Mouse (Mus musculus): Measurements from ENCODE around the gene Ckb.

Ckb gene

GRCm38 (mm10) chr12:111692899-111693298 lies 20.8 kb upstream of the Ckb start:
- DNase-seq (ENCODE audit: low read depth, low spot score), result no peak

- no peak for DNase-seq (ENCODE audit: low read depth, low spot score)
Observed at GRCm38 (mm10) chr12:111691346-111691872, 19.3 kb upstream of the Ckb start.

GRCm38 (mm10) chr12:111689426-111689825 lies 17.3 kb upstream of the Ckb start:
- DNase-seq (ENCODE audit: low read depth, low spot score), result no peak

- no peak for DNase-seq (ENCODE audit: low read depth, low spot score)
Observed at GRCm38 (mm10) chr12:111688069-111688428, 15.9 kb upstream of the Ckb start.

GRCm38 (mm10) chr12:111687350-111688068 lies 15.4 kb upstream of the Ckb start:
- no peak for DNase-seq (ENCODE audit: low read depth, low spot score)

GRCm38 (mm10) chr12:111686390-111686789 lies 14.3 kb upstream of the Ckb start:
- no peak for DNase-seq (ENCODE audit: low read depth, low spot score)

GRCm38 (mm10) chr12:111682806-111683205 lies 10.7 kb upstream of the Ckb start:
- DNase-seq (ENCODE audit: low read depth, low spot score), result no peak

GRCm38 (mm10) chr12:111682003-111682402 lies 9.9 kb upstream of the Ckb start:
- DNase-seq (ENCODE audit: low read depth, low spot score), result peak; percentile 79

GRCm38 (mm10) chr12:111681305-111681704 lies 9.2 kb upstream of the Ckb start:
- no peak for DNase-seq (ENCODE audit: low read depth, low spot score)

GRCm38 (mm10) chr12:111680661-111681060 lies 8.5 kb upstream of the Ckb start:
- DNase-seq (ENCODE audit: low read depth, low spot score), result no peak

- DNase-seq (ENCODE audit: low read depth, low spot score), result no peak
Observed at GRCm38 (mm10) chr12:111678997-111679396, 6.9 kb upstream of the Ckb start.

GRCm38 (mm10) chr12:111678670-111678933 lies 6.5 kb upstream of the Ckb start:
- no peak for DNase-seq (ENCODE audit: low read depth, low spot score)

GRCm38 (mm10) chr12:111677882-111678669 lies 5.9 kb upstream of the Ckb start, which contains the start of gene Trmt61a:
Trmt61a (plus strand) TSS chr12:111678105.
- peak; percentile 89 for DNase-seq (ENCODE audit: low read depth, low spot score)

- no peak for DNase-seq (ENCODE audit: low read depth, low spot score)
Observed at GRCm38 (mm10) chr12:111677421-111677820, 5.3 kb upstream of the Ckb start.

GRCm38 (mm10) chr12:111675797-111676580 lies 3.9 kb upstream of the Ckb start:
- DNase-seq (ENCODE audit: low read depth, low spot score), result no peak

GRCm38 (mm10) chr12:111674850-111675486 lies 2.8 kb upstream of the Ckb start:
- no peak for DNase-seq (ENCODE audit: low read depth, low spot score)

- no peak for DNase-seq (ENCODE audit: low read depth, low spot score)
Observed at GRCm38 (mm10) chr12:111672581-111672980, 443 bp upstream of the Ckb start.

- no peak for DNase-seq (ENCODE audit: low read depth, low spot score)
Observed at GRCm38 (mm10) chr12:111671431-111671902, 671 bp downstream of the Ckb start.

- no peak for DNase-seq (ENCODE audit: low read depth, low spot score)
Observed at GRCm38 (mm10) chr12:111670976-111671375, 1.2 kb downstream of the Ckb start.

GRCm38 (mm10) chr12:111670371-111670971 lies 1.7 kb downstream of the Ckb start:
- DNase-seq (ENCODE audit: low read depth, low spot score), result no peak

- no peak for DNase-seq (ENCODE audit: low read depth, low spot score)
Observed at GRCm38 (mm10) chr12:111669961-111670360, 2.2 kb downstream of the Ckb start.
